Mouse (Mus musculus): ENCODE data around the gene Zfhx3. TPM values are rescaled to one million over a fixed set of nuclear protein-coding genes. Genes with fewer than 3 reads are reported as not detected.
A peak's percentile ranks its signal among the peaks of the same experiment; 100 is the strongest.

Zfhx3 gene
- polyA plus RNA-seq, 1 experiment from 2014 or later: 17.8 TPM

GRCm38 (mm10) chr8:108363435-108363834, 421.0 kb downstream of the Zfhx3 start:
- Histone ChIP-seq H3K9me3 (ENCODE audit: control insufficient read depth, low read length) (no peaks in the 10 kb centered on the region), H3K4me2 (ENCODE audit: low read length) (no peak overlapping the region), H3K4me3 (ENCODE audit: low read length) (no peak overlapping the region), H3K9ac (ENCODE audit: low read depth, low read length) (no peak overlapping the region), H3K36me3 (ENCODE audit: control insufficient read depth, insufficient read depth, low read length) (no peaks in the 10 kb centered on the region), H3K27me3 (replicated peaks; ENCODE audit: control insufficient read depth, insufficient read depth, low read length) (no peaks in the 10 kb centered on the region), H3K27ac (ENCODE audit: low read depth, low read length) (no peak overlapping the region), H3K4me1 (ENCODE audit: control insufficient read depth, insufficient read depth, low read depth, low read length) (no peaks in the 10 kb centered on the region; the same call in 1 of the 2 replicates)
- WGBS: 20% methylated on average over 5 of the region's 5 CpGs
- ATAC-seq: no peak

DNA sequence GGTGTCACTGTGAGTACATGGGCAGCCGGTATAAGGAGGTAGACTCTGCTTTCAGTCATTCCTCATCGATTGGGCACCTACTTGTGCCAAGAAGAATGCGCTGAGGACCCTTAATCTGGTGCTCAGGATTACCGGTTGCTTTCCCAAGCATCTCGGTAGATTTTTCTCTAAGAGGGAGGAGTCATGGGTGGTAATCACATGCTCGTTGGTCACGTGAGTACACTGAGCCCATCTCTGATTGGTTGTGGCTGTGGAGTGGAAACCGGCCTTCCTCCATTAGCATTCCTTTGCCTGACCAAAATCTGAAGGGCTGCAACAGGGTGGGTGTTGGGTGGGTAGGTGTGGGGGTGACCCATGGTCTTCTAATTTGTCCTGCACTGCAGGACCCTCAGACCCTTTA, 421.4 kb downstream of the Zfhx3 start:
- no peak overlapping the region for H3K4me2 ChIP-seq (ENCODE audit: low read length)
- WGBS: 68% methylated on average over 8 of the region's 8 CpGs
- no peak overlapping the region for H3K27ac ChIP-seq (ENCODE audit: low read depth, low read length)
- no peaks in the 10 kb centered on the region for H3K36me3 ChIP-seq (ENCODE audit: control insufficient read depth, insufficient read depth, low read length)
- H3K4me3 ChIP-seq (ENCODE audit: low read length): no peak overlapping the region
- no peaks in the 10 kb centered on the region; the same call in 1 of the 2 replicates for H3K4me1 ChIP-seq (ENCODE audit: control insufficient read depth, insufficient read depth, low read depth, low read length)
- no peak overlapping the region for H3K9ac ChIP-seq (ENCODE audit: low read depth, low read length)
- H3K27me3 ChIP-seq (replicated peaks; ENCODE audit: control insufficient read depth, insufficient read depth, low read length): no peaks in the 10 kb centered on the region
- no peaks in the 10 kb centered on the region for H3K9me3 ChIP-seq (ENCODE audit: control insufficient read depth, low read length)
- no peak for ATAC-seq

DNA sequence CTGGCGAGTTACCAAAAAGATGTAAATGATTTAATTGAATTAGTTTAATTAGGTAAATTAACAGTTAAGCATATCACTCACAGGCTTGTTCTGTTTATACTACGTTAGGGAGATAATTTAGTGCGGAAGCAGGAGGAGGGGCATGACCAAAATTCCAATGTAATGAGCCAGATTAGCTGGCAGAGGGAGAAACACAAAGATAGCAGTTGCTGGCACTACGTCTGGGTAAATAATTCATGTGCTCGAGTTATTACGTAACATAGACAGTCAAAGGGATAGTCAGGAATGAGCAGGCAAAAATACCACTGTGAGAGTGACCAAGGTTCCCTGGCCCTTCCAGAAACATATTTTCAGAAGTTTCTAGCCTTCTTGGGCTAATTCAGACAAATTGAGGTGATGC, 426.6 kb downstream of the Zfhx3 start:
- no peak overlapping the region for H3K4me2 ChIP-seq (ENCODE audit: low read length)
- no peaks in the 10 kb centered on the region for H3K27me3 ChIP-seq (replicated peaks; ENCODE audit: control insufficient read depth, insufficient read depth, low read length)
- peaks cover 6% of the 10 kb centered on the region for H3K4me1 ChIP-seq (ENCODE audit: control insufficient read depth, insufficient read depth, low read depth, low read length)
- H3K9me3 ChIP-seq (ENCODE audit: control insufficient read depth, low read length): no peaks in the 10 kb centered on the region
- no peak overlapping the region for H3K4me3 ChIP-seq (ENCODE audit: low read length)
- H3K27ac ChIP-seq (ENCODE audit: low read depth, low read length): no peak overlapping the region
- WGBS: 24% methylated on average over 6 of the region's 6 CpGs
- no peaks in the 10 kb centered on the region for H3K36me3 ChIP-seq (ENCODE audit: control insufficient read depth, insufficient read depth, low read length)
- ATAC-seq: no peak
- H3K9ac ChIP-seq (ENCODE audit: low read depth, low read length): no peak overlapping the region

- 87% methylated on average over 6 of the region's 6 CpGs for WGBS
- H3K36me3 ChIP-seq (ENCODE audit: control insufficient read depth, insufficient read depth, low read length): no peaks in the 10 kb centered on the region
These were observed 428.3 kb downstream of the Zfhx3 start for GRCm38 (mm10) chr8:108370731-108371130.

GRCm38 (mm10) chr8:108373046-108373445, 430.6 kb downstream of the Zfhx3 start:
- H3K36me3 ChIP-seq (ENCODE audit: control insufficient read depth, insufficient read depth, low read length): no peaks in the 10 kb centered on the region
- H3K4me2 ChIP-seq (ENCODE audit: low read length): peak overlapping the region; percentile 21; the same call in 1 of the 2 replicates
- no peak overlapping the region for H3K9ac ChIP-seq (ENCODE audit: low read depth, low read length)
- no peak overlapping the region for H3K27ac ChIP-seq (ENCODE audit: low read depth, low read length)
- H3K27me3 ChIP-seq (replicated peaks; ENCODE audit: control insufficient read depth, insufficient read depth, low read length): no peaks in the 10 kb centered on the region
- ATAC-seq: no peak
- peaks cover 6% of the 10 kb centered on the region for H3K4me1 ChIP-seq (ENCODE audit: control insufficient read depth, insufficient read depth, low read depth, low read length)
- WGBS: 24% methylated on average over 7 of the region's 7 CpGs
- H3K4me3 ChIP-seq (ENCODE audit: low read length): no peak overlapping the region
- no peaks in the 10 kb centered on the region for H3K9me3 ChIP-seq (ENCODE audit: control insufficient read depth, low read length)

More at GRCm38 (mm10) chr8:108370731-108371130, 428.3 kb downstream of the Zfhx3 start:
- no peaks in the 10 kb centered on the region for H3K9me3 ChIP-seq (ENCODE audit: control insufficient read depth, low read length)
- no peak overlapping the region for H3K9ac ChIP-seq (ENCODE audit: low read depth, low read length)
- H3K4me1 ChIP-seq (ENCODE audit: control insufficient read depth, insufficient read depth, low read depth, low read length): peaks cover 6% of the 10 kb centered on the region
- no peak overlapping the region for H3K4me2 ChIP-seq (ENCODE audit: low read length)
- ATAC-seq: no peak
- H3K27me3 ChIP-seq (replicated peaks; ENCODE audit: control insufficient read depth, insufficient read depth, low read length): no peaks in the 10 kb centered on the region
- no peak overlapping the region for H3K27ac ChIP-seq (ENCODE audit: low read depth, low read length)
- no peak overlapping the region for H3K4me3 ChIP-seq (ENCODE audit: low read length)

GRCm38 (mm10) chr8:108378036-108378435, 435.6 kb downstream of the Zfhx3 start:
- no peaks in the 10 kb centered on the region for H3K36me3 ChIP-seq (ENCODE audit: control insufficient read depth, insufficient read depth, low read length)
- H3K9ac ChIP-seq (ENCODE audit: low read depth, low read length): no peak overlapping the region
- no peaks in the 10 kb centered on the region for H3K9me3 ChIP-seq (ENCODE audit: control insufficient read depth, low read length)
- WGBS: 52% methylated on average over 2 of the region's 2 CpGs
- no peak overlapping the region for H3K4me3 ChIP-seq (ENCODE audit: low read length)
- no peak for ATAC-seq
- no peak overlapping the region for H3K27ac ChIP-seq (ENCODE audit: low read depth, low read length)
- H3K4me1 ChIP-seq (ENCODE audit: control insufficient read depth, insufficient read depth, low read depth, low read length): no peaks in the 10 kb centered on the region; the same call in 1 of the 2 replicates
- no peak overlapping the region for H3K4me2 ChIP-seq (ENCODE audit: low read length)
- peaks cover 2% of the 10 kb centered on the region; the same call in 1 of the 2 replicates for H3K27me3 ChIP-seq (replicated peaks; ENCODE audit: control insufficient read depth, insufficient read depth, low read length)

DNA sequence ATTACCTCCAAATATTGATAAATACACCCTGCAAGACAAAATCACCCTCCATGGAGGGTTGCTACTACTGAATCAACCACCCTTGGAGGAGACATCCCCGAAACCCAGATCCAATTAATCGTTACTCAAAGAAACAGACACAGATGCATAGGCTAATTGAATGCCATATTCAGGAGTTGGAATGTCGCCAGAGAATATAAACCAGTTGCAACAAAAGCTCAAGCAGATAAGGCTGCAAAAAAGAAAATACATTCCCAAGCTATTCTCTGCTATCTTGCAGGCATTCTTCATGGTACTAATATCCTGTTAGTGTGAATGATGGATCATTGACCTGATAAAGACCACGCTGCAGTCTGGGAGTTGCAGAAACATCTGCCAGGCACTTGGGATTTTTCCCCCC, 440.7 kb downstream of the Zfhx3 start:
- no peak overlapping the region for H3K27ac ChIP-seq (ENCODE audit: low read depth, low read length)
- H3K4me1 ChIP-seq (ENCODE audit: control insufficient read depth, insufficient read depth, low read depth, low read length): peaks cover 7% of the 10 kb centered on the region
- no peak for ATAC-seq
- no peaks in the 10 kb centered on the region for H3K9me3 ChIP-seq (ENCODE audit: control insufficient read depth, low read length)
- no peak overlapping the region for H3K4me2 ChIP-seq (ENCODE audit: low read length)
- H3K9ac ChIP-seq (ENCODE audit: low read depth, low read length): no peak overlapping the region
- no peak overlapping the region for H3K4me3 ChIP-seq (ENCODE audit: low read length)
- peaks cover 2% of the 10 kb centered on the region; the same call in 1 of the 2 replicates for H3K27me3 ChIP-seq (replicated peaks; ENCODE audit: control insufficient read depth, insufficient read depth, low read length)
- 52% methylated on average over 4 of the region's 4 CpGs for WGBS
- no peaks in the 10 kb centered on the region for H3K36me3 ChIP-seq (ENCODE audit: control insufficient read depth, insufficient read depth, low read length)

GRCm38 (mm10) chr8:108387160-108387912, 444.9 kb downstream of the Zfhx3 start:
- ATAC-seq: peak; percentile 88
- Histone ChIP-seq H3K9ac (ENCODE audit: low read depth, low read length) (peak overlapping the region; percentile 0; the same call in 1 of the 2 replicates), H3K4me2 (ENCODE audit: low read length) (peak overlapping the region; percentile 47), H3K27ac (ENCODE audit: low read depth, low read length) (0 out of 2 replicates have a peak overlapping the region, but pooled peaks have one; percentile 12), H3K9me3 (ENCODE audit: control insufficient read depth, low read length) (no peaks in the 10 kb centered on the region), H3K4me3 (ENCODE audit: low read length) (peak overlapping the region; percentile 15; the same call in 1 of the 2 replicates), H3K4me1 (ENCODE audit: control insufficient read depth, insufficient read depth, low read depth, low read length) (peaks cover 7% of the 10 kb centered on the region), H3K27me3 (replicated peaks; ENCODE audit: control insufficient read depth, insufficient read depth, low read length) (no peaks in the 10 kb centered on the region), H3K36me3 (ENCODE audit: control insufficient read depth, insufficient read depth, low read length) (no peaks in the 10 kb centered on the region)
- WGBS: 12% methylated on average over 22 of the region's 22 CpGs

DNA sequence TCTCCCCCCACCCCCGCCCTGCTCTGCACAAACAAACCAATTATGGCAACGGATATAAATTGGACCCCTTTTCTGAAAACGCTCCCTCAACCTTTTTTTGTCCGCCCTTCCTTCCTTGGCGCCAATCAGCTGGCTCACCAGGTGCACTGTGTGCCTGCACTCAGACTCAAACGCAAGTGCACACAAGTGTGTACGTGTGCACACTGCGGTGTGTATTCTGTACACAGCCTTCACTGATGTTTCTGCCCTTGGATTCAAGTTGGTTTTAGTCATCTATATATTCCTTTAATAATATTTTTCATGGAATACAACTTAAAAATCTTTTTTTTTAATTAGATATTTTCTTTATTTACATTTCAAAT, 445.4 kb downstream of the Zfhx3 start:
- H3K4me3 ChIP-seq (ENCODE audit: low read length): no peak overlapping the region
- H3K4me1 ChIP-seq (ENCODE audit: control insufficient read depth, insufficient read depth, low read depth, low read length): peaks cover 7% of the 10 kb centered on the region
- H3K36me3 ChIP-seq (ENCODE audit: control insufficient read depth, insufficient read depth, low read length): no peaks in the 10 kb centered on the region
- 0 out of 2 replicates have a peak overlapping the region, but pooled peaks have one; percentile 12 for H3K27ac ChIP-seq (ENCODE audit: low read depth, low read length)
- WGBS: 39% methylated on average over 8 of the region's 8 CpGs
- H3K9ac ChIP-seq (ENCODE audit: low read depth, low read length): peak overlapping the region; percentile 0; the same call in 1 of the 2 replicates
- H3K27me3 ChIP-seq (replicated peaks; ENCODE audit: control insufficient read depth, insufficient read depth, low read length): no peaks in the 10 kb centered on the region
- H3K4me2 ChIP-seq (ENCODE audit: low read length): peak overlapping the region; percentile 47
- H3K9me3 ChIP-seq (ENCODE audit: control insufficient read depth, low read length): no peaks in the 10 kb centered on the region
- ATAC-seq: no peak

Data from hindbrain, embryonic 16.5 days (tissue).